Mouse (Mus musculus) thymus, postnatal 10 days (tissue): ENCODE data around the gene Apopt1.

Source experiments
- DNase-seq, 2 experiments: peaks; one replicate each; pipeline ENCODE4 v3.0.0; 2021; ENCODE audit warnings: low spot score in 2 of 2

Apopt1 gene

DNA sequence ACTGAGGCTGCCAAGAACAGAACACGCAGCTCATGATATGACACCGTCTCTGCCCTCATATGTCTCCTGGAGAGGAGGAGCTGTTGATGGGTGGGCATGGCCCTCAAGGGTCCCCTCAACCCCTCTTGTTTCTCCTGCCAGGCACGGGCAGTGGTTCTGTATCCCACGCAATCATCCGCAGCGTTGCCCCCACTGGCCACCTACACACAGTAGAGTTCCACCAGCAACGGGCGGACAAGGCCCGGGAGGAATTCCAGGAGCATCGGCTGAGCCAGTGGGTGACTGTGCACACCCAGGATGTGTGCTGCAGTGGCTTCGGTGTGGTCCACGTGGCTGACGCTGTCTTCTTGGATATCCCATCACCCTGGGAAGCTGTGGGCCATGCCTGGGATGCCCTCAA, 32.4 kb upstream of the Apopt1 start:
- DNase-seq, result no peak

DNA sequence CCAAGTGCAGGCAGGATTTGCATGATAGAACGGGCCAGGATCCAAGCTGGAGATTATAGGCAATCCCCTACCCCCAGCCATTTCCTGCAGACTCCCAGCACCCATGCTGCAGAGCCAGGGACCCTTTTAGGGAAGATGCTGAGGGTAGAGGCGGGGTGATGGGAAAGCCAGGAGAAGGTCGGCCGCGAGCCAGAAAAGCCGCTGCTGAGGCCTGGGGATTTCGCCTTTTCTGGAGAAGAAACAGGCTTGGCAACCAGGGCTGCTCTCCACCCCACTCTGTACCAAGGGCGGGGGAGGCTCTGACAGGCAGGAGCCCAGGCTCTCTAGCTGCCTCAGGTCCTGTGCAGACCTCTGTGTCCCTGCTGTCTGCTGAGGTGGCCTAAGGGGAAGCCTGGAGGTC, 31.8 kb upstream of the Apopt1 start:
- no peak for DNase-seq

GRCm38 (mm10) chr12:111682003-111682402, 31.1 kb upstream of the Apopt1 start:
- DNase-seq, result no peak

- DNase-seq, result no peak
Observed at GRCm38 (mm10) chr12:111682806-111683205, 30.3 kb upstream of the Apopt1 start.

DNA sequence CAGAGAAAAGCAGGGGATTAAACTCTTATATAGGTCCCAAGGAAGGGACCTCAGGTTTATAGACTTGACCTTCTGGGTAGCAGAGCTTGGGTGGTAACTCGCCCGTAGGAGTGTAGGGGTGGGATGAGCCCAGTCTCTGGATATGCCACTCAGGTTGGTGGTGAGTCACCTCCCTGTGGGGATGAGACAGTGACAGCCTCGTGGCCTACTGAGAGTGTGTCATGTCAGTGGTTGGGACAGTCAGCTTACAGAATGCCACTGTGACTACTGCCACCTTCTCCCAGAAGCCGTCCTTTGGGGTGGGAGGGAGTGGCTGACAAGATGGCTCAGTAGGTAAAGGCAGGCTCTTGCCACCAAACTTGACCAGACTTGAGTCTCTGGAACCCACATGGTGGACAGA, 26.7 kb upstream of the Apopt1 start:
- DNase-seq, result no peak

GRCm38 (mm10) chr12:111687350-111688068, 25.6 kb upstream of the Apopt1 start:
- no peak for DNase-seq

DNA sequence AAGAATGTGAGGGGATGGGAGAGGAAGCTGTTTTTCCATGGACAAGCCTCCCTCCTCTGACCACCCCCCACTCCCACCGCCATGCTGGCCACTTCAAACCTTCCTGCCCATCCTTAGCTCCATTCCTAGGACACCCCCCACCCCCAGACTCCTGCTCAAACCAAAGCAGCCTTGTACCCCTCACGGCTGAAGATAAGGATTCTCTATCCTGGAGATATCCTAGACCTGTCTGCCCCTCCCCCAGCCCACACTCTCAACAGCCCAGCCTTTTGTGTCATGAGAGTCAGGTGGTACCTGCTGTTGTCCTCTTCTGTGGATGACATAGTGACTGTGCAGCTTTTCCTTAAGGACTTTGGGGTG, 25.0 kb upstream of the Apopt1 start:
- DNase-seq, result no peak

DNA sequence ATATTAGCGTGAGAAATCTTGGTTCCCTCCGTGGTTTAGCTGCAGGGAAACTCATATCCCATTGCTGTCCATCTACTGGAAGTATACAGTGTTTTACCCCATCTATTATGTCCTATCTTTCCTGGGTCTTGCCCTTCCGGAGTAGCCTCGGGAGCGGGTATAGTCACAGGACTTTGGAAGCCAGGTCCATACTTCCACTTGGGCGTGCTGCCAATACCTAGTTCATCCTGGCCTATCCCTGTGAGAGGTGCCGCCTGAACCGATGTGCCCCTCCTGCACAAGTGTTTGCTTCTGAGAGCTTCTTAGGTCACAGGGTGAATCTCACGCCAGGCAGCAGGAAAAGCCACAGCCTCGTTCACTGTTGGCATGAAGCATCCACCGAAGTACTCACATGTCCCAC, 23.6 kb upstream of the Apopt1 start:
- DNase-seq, result no peak

GRCm38 (mm10) chr12:111691346-111691872, 21.7 kb upstream of the Apopt1 start:
- DNase-seq, result peak; percentile 57 to 63

- DNase-seq, result no peak
Observed at GRCm38 (mm10) chr12:111692899-111693298, 20.2 kb upstream of the Apopt1 start.

DNA sequence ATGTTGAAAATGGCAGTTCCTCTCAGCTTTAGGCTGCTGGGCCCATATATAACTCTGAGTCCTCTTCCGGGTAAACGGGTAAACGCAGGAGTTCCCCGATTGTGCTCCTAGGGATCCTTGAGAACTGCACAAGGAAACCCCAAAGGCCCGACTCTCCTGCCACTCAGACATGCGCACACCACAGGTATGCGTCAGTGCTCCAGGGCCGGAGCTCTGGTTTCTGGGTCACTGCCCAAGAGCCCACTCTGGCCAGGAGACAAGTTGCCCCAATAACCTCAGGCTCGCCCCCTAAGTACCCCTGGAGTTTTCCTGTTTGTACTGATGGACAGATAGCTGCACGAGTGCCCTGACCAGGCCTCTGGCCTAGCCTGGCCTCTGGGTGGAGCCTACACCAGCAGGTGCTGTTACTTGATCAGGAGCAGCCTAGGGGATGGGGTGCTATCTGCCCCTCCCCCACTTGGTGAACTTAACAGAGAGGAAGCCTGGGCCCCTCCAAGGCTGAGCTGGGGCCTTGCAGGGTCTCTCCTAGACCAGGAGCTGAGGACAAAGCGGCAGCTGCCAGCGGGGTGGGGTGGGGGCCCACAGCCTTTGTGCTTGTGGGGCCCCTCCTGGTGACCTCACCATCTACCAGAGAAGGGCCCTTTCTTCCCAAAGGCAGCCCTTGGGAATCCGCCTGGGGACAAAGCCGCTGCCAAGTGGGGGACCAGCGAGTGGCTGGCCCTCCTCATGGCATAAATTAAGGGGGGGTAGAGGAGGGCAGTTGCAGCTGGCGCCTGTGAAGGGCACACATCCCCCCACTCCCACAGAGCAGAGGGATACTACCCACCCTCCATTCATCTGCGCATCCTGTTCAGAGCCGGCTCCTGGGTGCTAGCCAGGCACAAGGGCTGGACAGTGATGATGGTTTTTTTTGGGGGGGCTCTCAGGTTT, 19.5 kb upstream of the Apopt1 start:
- DNase-seq, result no peak

DNA sequence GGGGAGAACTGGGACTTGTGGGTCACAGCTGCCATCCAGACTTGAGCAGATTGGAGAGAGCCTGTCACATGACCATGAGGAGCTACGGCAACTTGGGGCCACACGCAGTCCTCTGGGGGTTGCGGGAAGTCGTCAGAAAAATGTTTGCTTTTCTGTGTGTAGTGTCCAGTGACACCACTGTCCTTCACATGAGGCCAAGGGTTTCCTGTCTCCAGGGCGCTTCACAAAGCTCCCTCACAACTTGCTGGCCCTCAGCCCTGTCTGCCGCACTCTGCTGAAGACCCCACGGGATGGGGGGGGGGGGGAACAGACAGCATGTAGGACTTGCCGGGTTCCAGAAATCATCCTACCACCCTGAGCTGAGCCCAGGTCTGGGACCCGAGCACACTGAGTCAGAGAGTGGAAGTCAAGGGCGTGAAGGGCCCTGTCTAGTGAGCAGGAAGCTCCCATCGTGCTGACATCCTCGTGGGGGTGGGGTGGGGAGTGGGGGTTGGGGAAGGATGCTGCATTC, 18.7 kb upstream of the Apopt1 start:
- DNase-seq, result no peak

DNA sequence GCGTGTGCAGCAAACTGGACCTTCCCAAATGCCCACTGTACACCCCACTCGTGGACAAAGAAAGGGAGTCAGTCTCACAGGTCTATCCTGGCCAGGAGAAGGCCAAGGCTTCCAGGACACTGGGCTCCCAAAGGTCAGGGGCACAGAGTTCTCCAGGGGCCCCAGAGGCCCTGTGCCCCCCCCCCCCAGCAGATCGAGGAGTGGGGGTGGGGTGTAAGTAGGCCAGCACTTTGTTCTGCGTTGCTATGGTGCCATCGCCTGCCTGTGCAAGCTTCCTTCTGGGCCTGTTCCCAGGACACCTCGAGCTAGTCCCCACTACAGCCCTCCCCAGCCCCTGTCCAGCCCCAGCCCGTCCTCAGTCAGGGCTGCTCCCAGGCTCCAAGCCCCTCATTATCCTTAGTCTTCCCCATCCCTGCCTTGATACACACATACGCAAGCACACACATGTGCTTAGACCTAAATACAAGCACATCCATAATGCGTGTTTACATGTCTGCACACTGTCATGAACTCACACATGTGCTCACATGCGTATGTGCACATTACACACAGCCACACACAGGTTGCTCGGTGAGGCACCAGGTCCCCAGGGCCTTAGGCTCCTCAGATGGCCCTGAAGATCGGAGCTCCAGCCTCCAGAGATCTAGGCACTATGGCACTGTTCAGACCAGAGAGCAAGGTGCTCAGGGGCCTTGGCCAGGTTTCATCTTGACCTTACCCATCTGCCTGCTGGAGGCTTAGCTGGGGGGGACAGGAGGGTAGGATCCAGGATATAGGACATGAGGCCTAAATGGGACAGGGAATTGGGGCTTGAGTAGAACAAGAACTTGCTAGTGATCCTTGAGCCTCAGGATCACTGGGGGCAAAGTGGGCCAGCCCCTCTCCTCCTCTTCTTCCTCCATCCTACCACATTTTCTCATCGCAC, 17.9 kb upstream of the Apopt1 start:
- DNase-seq, result no peak

DNA sequence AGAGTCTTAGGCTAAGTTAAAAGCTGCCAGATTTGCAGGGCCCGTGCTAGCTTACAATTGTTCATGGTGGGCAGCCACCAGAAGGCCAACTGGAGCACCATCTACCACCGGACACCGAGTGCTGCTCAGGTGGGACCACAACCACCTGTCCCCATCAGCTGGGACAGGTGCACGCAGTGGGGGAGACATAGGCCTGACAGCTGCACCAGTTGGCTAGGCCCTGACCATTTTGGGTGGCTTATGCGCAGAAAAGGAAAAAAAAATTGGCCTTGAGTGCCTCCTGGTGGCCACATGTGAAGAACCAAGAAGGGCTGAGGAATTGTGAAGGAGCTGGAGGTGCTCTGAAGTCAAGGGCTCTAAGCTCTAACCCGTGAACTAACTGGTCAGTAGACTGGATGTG, 16.8 kb upstream of the Apopt1 start:
- peak; percentile 62 to 75 for DNase-seq

- DNase-seq, result no peak
Observed at GRCm38 (mm10) chr12:111697708-111698107, 15.4 kb upstream of the Apopt1 start.

- DNase-seq, result no peak
Observed at GRCm38 (mm10) chr12:111698346-111698913, 14.6 kb upstream of the Apopt1 start.

DNA sequence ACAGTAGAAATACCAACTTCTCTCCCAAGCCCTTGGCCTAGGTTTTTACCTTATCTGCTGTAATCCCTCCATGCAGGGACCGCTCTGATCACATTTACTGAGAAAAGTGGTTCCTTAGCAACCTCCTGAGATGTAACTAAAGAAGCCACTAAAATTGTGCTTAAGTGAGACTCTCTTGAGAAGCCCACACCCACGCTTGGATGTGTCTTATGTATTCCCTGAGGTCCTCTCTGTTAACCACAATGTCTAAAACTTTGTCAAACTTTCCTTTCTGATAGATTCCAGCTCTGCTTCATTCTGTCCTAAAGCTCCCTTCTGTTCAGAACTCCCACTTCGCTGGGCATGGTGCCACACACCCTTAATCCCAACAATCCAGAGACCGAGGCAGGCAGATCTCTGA, 13.5 kb upstream of the Apopt1 start:
- DNase-seq, result no peak

DNA sequence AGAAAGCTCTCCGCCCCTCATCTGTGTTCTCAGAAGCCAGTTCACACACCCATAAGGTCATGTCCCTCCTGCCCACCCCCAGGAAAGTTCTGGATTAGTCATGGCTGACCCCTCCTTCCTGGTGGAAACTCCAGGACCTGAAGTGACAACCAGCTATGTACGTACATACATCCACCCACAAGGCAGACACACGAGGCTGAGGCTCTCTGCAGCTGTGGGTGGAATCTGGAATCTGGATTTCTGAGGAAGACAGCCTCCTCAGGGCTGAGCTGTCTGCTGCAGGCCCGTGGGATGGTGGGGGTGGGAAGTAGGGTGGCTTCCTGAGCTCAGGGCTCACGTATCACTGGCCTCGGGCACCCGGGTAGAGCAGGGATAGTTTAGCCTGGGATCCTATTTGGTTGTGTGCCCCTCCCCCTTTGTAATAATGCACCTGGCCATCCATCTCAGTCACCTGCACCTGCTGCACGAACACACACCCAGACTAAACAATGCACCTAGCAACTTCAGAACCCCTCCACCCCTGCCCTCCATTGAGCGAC, 12.1 kb upstream of the Apopt1 start:
- DNase-seq, result no peak

DNA sequence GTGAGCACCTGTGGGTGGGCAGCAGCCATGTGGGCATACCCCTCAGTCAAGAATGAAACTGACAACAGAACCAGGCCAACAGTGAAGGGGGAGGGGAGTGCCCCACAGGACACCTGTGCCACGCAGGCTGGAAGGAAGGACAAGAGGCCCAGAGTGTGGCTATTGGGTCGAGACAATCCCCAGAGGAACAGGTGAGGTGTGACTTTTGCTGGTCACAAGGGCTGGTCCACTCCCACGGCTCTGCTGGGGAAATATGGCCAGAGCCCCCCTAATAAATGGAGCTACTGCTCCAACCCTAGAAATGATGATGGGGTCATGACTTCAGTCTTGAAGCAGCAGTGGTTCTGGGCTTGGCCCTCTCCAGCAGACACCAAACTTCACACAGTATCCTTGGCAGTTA, 9.8 kb upstream of the Apopt1 start:
- no peak for DNase-seq

GRCm38 (mm10) chr12:111704609-111705008, 8.5 kb upstream of the Apopt1 start:
- DNase-seq, result no peak
